In genomic region chr11:16831974-16832464, GRCm38 (mm10) we compare ENCODE assay signal across 7 mouse cellular contexts.
DNase-seq lines count a peak whose midpoint lies in the region; ATAC-seq and TF ChIP-seq lines count a peak whose summit lies in the region.

No protein-coding gene starts in this region.

- H3K36me3 ChIP-seq in intestine, embryonic 14.5 days (ENCODE audit: control insufficient read depth, insufficient read depth, low read length): no peaks in the 10 kb centered on the region
- no peaks in the 10 kb centered on the region for H3K36me3 ChIP-seq in intestine, embryonic 15.5 days
- H3K36me3 ChIP-seq in forebrain, embryonic 16.5 days (ENCODE audit: control insufficient read depth, insufficient read depth): no peaks in the 10 kb centered on the region

- WGBS in intestine, embryonic 14.5 days: 73% methylated on average over 5 of the region's 5 CpGs
- 71% methylated on average over 5 of the region's 5 CpGs for WGBS in intestine, embryonic 15.5 days
- WGBS in forebrain, embryonic 16.5 days: 40% methylated on average over 5 of the region's 5 CpGs

- DNase-seq in intestine, embryonic 14.5 days (ENCODE audit: low spot score): peak; percentile 46
- DNase-seq in layer of hippocampus, adult 2 months (ENCODE audit: low spot score in 2 of 2): peak; percentile 29 to 32
- peak; percentile 62 for DNase-seq in right cerebral cortex, postnatal 4 days
- DNase-seq in retina, postnatal 1 day: no peak
- no peak for DNase-seq in adrenal gland, postnatal 4 days (ENCODE audit: low spot score in 2 of 2)

- no peaks in the 10 kb centered on the region for H3K27me3 ChIP-seq in intestine, embryonic 14.5 days (replicated peaks; ENCODE audit: control insufficient read depth, insufficient read depth, low read length)
- H3K27me3 ChIP-seq in intestine, embryonic 15.5 days (replicated peaks): no peaks in the 10 kb centered on the region
- no peaks in the 10 kb centered on the region for H3K27me3 ChIP-seq in forebrain, embryonic 16.5 days (replicated peaks; ENCODE audit: control insufficient read depth, insufficient read depth, low read length)

- H3K27ac ChIP-seq in intestine, embryonic 14.5 days (ENCODE audit: low read depth): no peak overlapping the region
- H3K27ac ChIP-seq in intestine, embryonic 15.5 days: no peak overlapping the region
- H3K27ac ChIP-seq in forebrain, embryonic 16.5 days (ENCODE audit: low read length): peak overlapping the region; percentile 16; the same call in 1 of the 2 replicates
- H3K27ac ChIP-seq in layer of hippocampus, adult 2 months: peak overlapping the region; percentile 68

- no peak overlapping the region for H3K4me3 ChIP-seq in intestine, embryonic 14.5 days (ENCODE audit: low read depth, low read length)
- H3K4me3 ChIP-seq in intestine, embryonic 15.5 days (replicated peaks): no peak overlapping the region
- H3K4me3 ChIP-seq in forebrain, embryonic 16.5 days (replicated peaks; ENCODE audit: low read length): no peak overlapping the region
- H3K4me3 ChIP-seq in layer of hippocampus, adult 2 months: no peak overlapping the region

- TF ChIP-seq CTCF in layer of hippocampus, adult 2 months (conservative IDR thresholded peaks at IDR 0.05): no peak

- ATAC-seq in intestine, embryonic 14.5 days (replicated peaks; ENCODE audit: low FRiP score, low TSS enrichment, low read depth): no peak
- no peak for ATAC-seq in intestine, embryonic 15.5 days
- peak; percentile 94 for ATAC-seq in forebrain, embryonic 16.5 days

- no peak overlapping the region for H3K9ac ChIP-seq in intestine, embryonic 14.5 days (ENCODE audit: low read length)
- no peak overlapping the region for H3K9ac ChIP-seq in intestine, embryonic 15.5 days
- no peak overlapping the region for H3K9ac ChIP-seq in forebrain, embryonic 16.5 days (replicated peaks; ENCODE audit: low read depth, low read length)

- H3K4me1 ChIP-seq in intestine, embryonic 14.5 days (replicated peaks; ENCODE audit: control insufficient read depth, insufficient read depth, low read length): peaks cover 5% of the 10 kb centered on the region; the same call in 1 of the 2 replicates
- H3K4me1 ChIP-seq in intestine, embryonic 15.5 days (replicated peaks): 0 out of 2 replicates have a peak, but pooled peaks cover 3% of the 10 kb centered on the region
- H3K4me1 ChIP-seq in forebrain, embryonic 16.5 days (replicated peaks; ENCODE audit: control insufficient read depth, insufficient read depth, low read length): peaks cover 10% of the 10 kb centered on the region

- H3K9me3 ChIP-seq in intestine, embryonic 14.5 days (ENCODE audit: control insufficient read depth, low read length): no peaks in the 10 kb centered on the region
- H3K9me3 ChIP-seq in intestine, embryonic 15.5 days: no peaks in the 10 kb centered on the region
- H3K9me3 ChIP-seq in forebrain, embryonic 16.5 days (ENCODE audit: control insufficient read depth, low read length): no peaks in the 10 kb centered on the region

- H3K4me2 ChIP-seq in intestine, embryonic 14.5 days (ENCODE audit: low read length): no peak overlapping the region
- H3K4me2 ChIP-seq in intestine, embryonic 15.5 days (replicated peaks): no peak overlapping the region
- 0 out of 2 replicates have a peak overlapping the region, but pooled peaks have one; percentile 5 for H3K4me2 ChIP-seq in forebrain, embryonic 16.5 days (ENCODE audit: low read length)

Comparison
In these comparisons a context has a peak if more than half of its experiments do, and no peak if none do; other contexts are left out.
1. DNase-seq: peak in intestine, embryonic 14.5 days (single experiment), layer of hippocampus, adult 2 months (2 of 2) and right cerebral cortex, postnatal 4 days (single experiment); none in retina, postnatal 1 day (single experiment) and adrenal gland, postnatal 4 days (0 of 2).
2. H3K27ac ChIP-seq: peak in forebrain, embryonic 16.5 days (single experiment) and layer of hippocampus, adult 2 months (single experiment); none in intestine, embryonic 14.5 days (single experiment) and intestine, embryonic 15.5 days (single experiment).